Mouse (Mus musculus): Measurements from ENCODE around the gene Pidd1.
A peak's percentile ranks its signal among the peaks of the same experiment; 100 is the strongest.

Pidd1 gene

GRCm38 (mm10) chr7:141435856-141436522 lies 7.8 kb downstream of the Pidd1 start:
- no peak for DNase-seq (ENCODE audit: low read depth, low spot score)

GRCm38 (mm10) chr7:141435129-141435855 lies 8.5 kb downstream of the Pidd1 start:
- peak; percentile 66 for DNase-seq (ENCODE audit: low read depth, low spot score)

- peak; percentile 60 for DNase-seq (ENCODE audit: low read depth, low spot score)
Measured at GRCm38 (mm10) chr7:141434464-141434863, 9.4 kb downstream of the Pidd1 start.

GRCm38 (mm10) chr7:141433517-141434400 lies 10.1 kb downstream of the Pidd1 start:
- no peak for DNase-seq (ENCODE audit: low read depth, low spot score)

- no peak for DNase-seq (ENCODE audit: low read depth, low spot score)
Measured at GRCm38 (mm10) chr7:141432741-141433516, 10.9 kb downstream of the Pidd1 start.

GRCm38 (mm10) chr7:141432186-141432611 lies 11.6 kb downstream of the Pidd1 start:
- DNase-seq (ENCODE audit: low read depth, low spot score): no peak

GRCm38 (mm10) chr7:141431434-141432185 lies 12.2 kb downstream of the Pidd1 start:
- no peak for DNase-seq (ENCODE audit: low read depth, low spot score)

GRCm38 (mm10) chr7:141430585-141431240 lies 13.1 kb downstream of the Pidd1 start:
- DNase-seq (ENCODE audit: low read depth, low spot score): no peak

GRCm38 (mm10) chr7:141429840-141430584 lies 13.8 kb downstream of the Pidd1 start:
- no peak for DNase-seq (ENCODE audit: low read depth, low spot score)

- peak; percentile 93 for DNase-seq (ENCODE audit: low read depth, low spot score)
Measured at GRCm38 (mm10) chr7:141429310-141429709, 14.5 kb downstream of the Pidd1 start, which contains the start of gene Cend1. Gene Cend1 (minus strand): TSS chr7:141429491.

- DNase-seq (ENCODE audit: low read depth, low spot score): no peak
Measured at GRCm38 (mm10) chr7:141428701-141429100, 15.1 kb downstream of the Pidd1 start.

GRCm38 (mm10) chr7:141426948-141427730 lies 16.7 kb downstream of the Pidd1 start:
- DNase-seq (ENCODE audit: low read depth, low spot score): no peak

- DNase-seq (ENCODE audit: low read depth, low spot score): no peak
Measured at GRCm38 (mm10) chr7:141423811-141424210, 20.0 kb downstream of the Pidd1 start.

GRCm38 (mm10) chr7:141420030-141420702 lies 23.7 kb downstream of the Pidd1 start:
- DNase-seq (ENCODE audit: low read depth, low spot score): no peak

- DNase-seq (ENCODE audit: low read depth, low spot score): no peak
Measured at GRCm38 (mm10) chr7:141418970-141419369, 24.9 kb downstream of the Pidd1 start.

- no peak for DNase-seq (ENCODE audit: low read depth, low spot score)
Measured at GRCm38 (mm10) chr7:141417731-141418681, 25.8 kb downstream of the Pidd1 start.

Measured in ZHBTc4 (cell line).